Mouse (Mus musculus) MEL (cell line): Measurements from ENCODE around the gene Gsg1l2. TPM values are rescaled to one million over a fixed set of nuclear protein-coding genes. Genes with fewer than 3 reads are reported as not detected.

Experiments
- DNase-seq: peaks from one replicate; pipeline ENCODE4 v3.0.0; 2011; ENCODE audit warnings: low read depth, low spot score
- H3K27ac ChIP-seq: 2 replicates; pipeline ENCODE4 v1.5.1; 2012; ENCODE audit warnings: low read depth, mild to moderate bottlenecking, control low read depth, low read length, moderate library complexity; ENCODE audit not compliant: control insufficient read depth
- H3K27me3 ChIP-seq, 2 experiments: fragments of 150-350 bp in 1 of 2; sonication (generic) in 1 of 2; 2 replicates each; pipeline ENCODE4 v1.6.1; 2012; ENCODE audit warnings: low read length in 2 of 2, mild to moderate bottlenecking in 2 of 2, improper control_type of control experiment in 1 of 2, moderate library complexity in 1 of 2; ENCODE audit not compliant: insufficient read depth in 2 of 2, control insufficient read depth in 1 of 2
- H3K36me3 ChIP-seq, 2 experiments: 2 replicates each; pipeline ENCODE4 v1.6.1; 2012 to 2014; ENCODE audit warnings: low read length in 2 of 2, improper control_type of control experiment in 1 of 2, inconsistent platforms in 1 of 2, mild to moderate bottlenecking in 1 of 2; ENCODE audit not compliant: insufficient read depth in 2 of 2, control insufficient read depth in 1 of 2
- H3K4me1 ChIP-seq, 2 experiments: fragments of 150-350 bp in 1 of 2; sonication (generic) in 1 of 2; 2 replicates each; pipeline ENCODE4 v1.6.1; 2012; ENCODE audit warnings: low read length in 2 of 2, improper control_type of control experiment in 1 of 2, mild to moderate bottlenecking in 1 of 2; ENCODE audit not compliant: insufficient read depth in 2 of 2, control insufficient read depth in 1 of 2
- H3K4me3 ChIP-seq, 2 experiments: fragments of 150-350 bp in 1 of 2; sonication (generic) in 1 of 2; 2 replicates each; pipeline ENCODE4 v1.5.1; 2012; ENCODE audit warnings: low read depth in 2 of 2, low read length in 2 of 2, mild to moderate bottlenecking in 2 of 2, moderate library complexity in 2 of 2, control low read depth in 1 of 2, improper control_type of control experiment in 1 of 2; ENCODE audit not compliant: control insufficient read depth in 1 of 2, insufficient read depth in 1 of 2
- H3K79me2 ChIP-seq: 2 replicates; pipeline ENCODE4 v1.6.1; 2012; ENCODE audit warnings: mild to moderate bottlenecking, low read length, moderate library complexity; ENCODE audit not compliant: control insufficient read depth, poor library complexity, insufficient read depth
- H3K9ac ChIP-seq: 2 replicates; pipeline ENCODE4 v1.6.1; 2012; ENCODE audit warnings: low read depth, mild to moderate bottlenecking, control low read depth, low read length, moderate library complexity; ENCODE audit not compliant: control insufficient read depth, poor library complexity, severe bottlenecking
- H3K9me3 ChIP-seq: fragments of 150-350 bp; sonication (generic); replicated peaks from 2 replicates; pipeline ENCODE4 v1.6.1; 2012; ENCODE audit warnings: mild to moderate bottlenecking, low read length, improper control_type of control experiment, moderate library complexity; ENCODE audit not compliant: insufficient read depth
- BHLHE40 ChIP-seq: IDR thresholded peaks from 2 replicates; pipeline ENCODE4 v1.6.1; 2012; ENCODE audit warnings: low read depth, mild to moderate bottlenecking, inconsistent platforms, low read length, improper control_type of control experiment, borderline replicate concordance
- CHD1 ChIP-seq: IDR thresholded peaks from 2 replicates; pipeline ENCODE4 v1.6.1; 2012; ENCODE audit warnings: low read depth, mild to moderate bottlenecking, inconsistent platforms, low read length, improper control_type of control experiment
- CHD2 ChIP-seq: IDR thresholded peaks from 2 replicates; pipeline ENCODE4 v1.6.1; 2011; ENCODE audit warnings: low read length, improper control_type of control experiment
- E2F4 ChIP-seq: IDR thresholded peaks from 2 replicates; pipeline ENCODE4 v1.6.1; 2011; ENCODE audit warnings: low read depth, low read length, improper control_type of control experiment, borderline replicate concordance
- ELF1 ChIP-seq: IDR thresholded peaks from 2 replicates; pipeline ENCODE4 v1.6.1; 2014; ENCODE audit warnings: low read depth, mild to moderate bottlenecking, inconsistent platforms, low read length, improper control_type of control experiment, moderate library complexity
- EP300 ChIP-seq, 2 experiments: IDR thresholded peaks; 2 replicates each; pipeline ENCODE4 v1.6.1; 2011; ENCODE audit warnings: improper control_type of control experiment in 2 of 2, low read length in 2 of 2, low read depth in 1 of 2, mild to moderate bottlenecking in 1 of 2
- ETS1 ChIP-seq: IDR thresholded peaks from 2 replicates; pipeline ENCODE4 v1.6.1; 2012; ENCODE audit warnings: low read depth, mild to moderate bottlenecking, inconsistent platforms, low read length, improper control_type of control experiment, moderate library complexity
- GABPA ChIP-seq: IDR thresholded peaks from 2 replicates; pipeline ENCODE4 v1.6.1; 2012; ENCODE audit warnings: low read depth, mild to moderate bottlenecking, inconsistent platforms, low read length, improper control_type of control experiment, moderate library complexity
- GATA1 ChIP-seq: IDR thresholded peaks from 2 replicates; pipeline ENCODE4 v1.6.1; 2011; ENCODE audit warnings: low read depth, low read length, improper control_type of control experiment
- HCFC1 ChIP-seq: IDR thresholded peaks from 2 replicates; pipeline ENCODE4 v1.6.1; 2012; ENCODE audit warnings: low read depth, mild to moderate bottlenecking, inconsistent platforms, low read length, improper control_type of control experiment, moderate library complexity
- JUND ChIP-seq: IDR thresholded peaks from 2 replicates; pipeline ENCODE4 v1.6.1; 2011; ENCODE audit warnings: low read depth, mild to moderate bottlenecking, improper control_type of control experiment, low read length
- KAT2A ChIP-seq: conservative IDR thresholded peaks from 2 replicates; pipeline ENCODE4 v1.6.1; 2012; ENCODE audit warnings: low read depth, low read length, improper control_type of control experiment, inconsistent platforms
- MAFK ChIP-seq: IDR thresholded peaks from 2 replicates; pipeline ENCODE4 v1.6.1; 2011; ENCODE audit warnings: low read depth, mild to moderate bottlenecking, low read length, improper control_type of control experiment, borderline replicate concordance
- MAX ChIP-seq: IDR thresholded peaks from 2 replicates; pipeline ENCODE4 v1.6.1; 2011; ENCODE audit warnings: low read length, improper control_type of control experiment
- MAZ ChIP-seq: IDR thresholded peaks from 2 replicates; pipeline ENCODE4 v1.6.1; 2012; ENCODE audit warnings: low read depth, mild to moderate bottlenecking, inconsistent platforms, low read length, improper control_type of control experiment
- MXI1 ChIP-seq: IDR thresholded peaks from 2 replicates; pipeline ENCODE4 v1.6.1; 2011; ENCODE audit warnings: mild to moderate bottlenecking, low read depth, low read length, improper control_type of control experiment
- MYB ChIP-seq: IDR thresholded peaks from 2 replicates; pipeline ENCODE4 v1.6.1; 2011; ENCODE audit warnings: mild to moderate bottlenecking, low read depth, low read length, improper control_type of control experiment
- POLR2A ChIP-seq, 2 experiments: IDR thresholded peaks; 2 replicates each; pipeline ENCODE4 v1.6.1; 2011 to 2012; ENCODE audit warnings: low read length in 2 of 2, mild to moderate bottlenecking in 2 of 2, control low read depth in 1 of 2, improper control_type of control experiment in 1 of 2, low read depth in 1 of 2, moderate library complexity in 1 of 2; ENCODE audit not compliant: control insufficient read depth in 1 of 2, insufficient read depth in 1 of 2, poor library complexity in 1 of 2
- POLR2AphosphoS2 ChIP-seq: IDR thresholded peaks from 2 replicates; pipeline ENCODE4 v1.6.1; 2011; ENCODE audit warnings: low read length, improper control_type of control experiment
- POLR2AphosphoS5 ChIP-seq: IDR thresholded peaks from 2 replicates; pipeline ENCODE4 v1.6.1; 2012; ENCODE audit warnings: low read depth, borderline replicate concordance, mild to moderate bottlenecking, inconsistent platforms, low read length, moderate library complexity, mixed read lengths
- RCOR1 ChIP-seq: IDR thresholded peaks from 2 replicates; pipeline ENCODE4 v1.6.1; 2012; ENCODE audit warnings: low read depth, mild to moderate bottlenecking, inconsistent platforms, low read length, improper control_type of control experiment
- SIN3A ChIP-seq: IDR thresholded peaks from 2 replicates; pipeline ENCODE4 v1.6.1; 2012; ENCODE audit warnings: low read length, improper control_type of control experiment, inconsistent platforms
- SMC3 ChIP-seq: IDR thresholded peaks from 2 replicates; pipeline ENCODE4 v1.6.1; 2011; ENCODE audit warnings: low read depth, low read length, improper control_type of control experiment
- TAL1 ChIP-seq: IDR thresholded peaks from 2 replicates; pipeline ENCODE4 v1.6.1; 2012; ENCODE audit warnings: mild to moderate bottlenecking, inconsistent platforms, low read length, moderate library complexity, mixed read lengths
- TCF12 ChIP-seq: IDR thresholded peaks from 2 replicates; pipeline ENCODE4 v1.6.1; 2014; ENCODE audit warnings: low read depth, mild to moderate bottlenecking, inconsistent platforms, low read length, improper control_type of control experiment, moderate library complexity
- UBTF ChIP-seq: IDR thresholded peaks from 2 replicates; pipeline ENCODE4 v1.6.1; 2012; ENCODE audit warnings: low read depth, mild to moderate bottlenecking, inconsistent platforms, low read length, improper control_type of control experiment, moderate library complexity, borderline replicate concordance; ENCODE audit not compliant: insufficient read depth
- USF2 ChIP-seq, 2 experiments: IDR thresholded peaks; 2 replicates each; pipeline ENCODE4 v1.6.1; 2011 to 2012; ENCODE audit warnings: improper control_type of control experiment in 2 of 2, low read length in 2 of 2, borderline replicate concordance in 1 of 2, inconsistent platforms in 1 of 2, low read depth in 1 of 2, mild to moderate bottlenecking in 1 of 2; ENCODE audit not compliant: insufficient read depth in 1 of 2
- ZC3H11A ChIP-seq: IDR thresholded peaks from 2 replicates; pipeline ENCODE4 v1.6.1; 2012; ENCODE audit warnings: low read depth, mild to moderate bottlenecking, inconsistent platforms, low read length, improper control_type of control experiment
- ZKSCAN1 ChIP-seq: IDR thresholded peaks from 2 replicates; pipeline ENCODE4 v1.6.1; 2012; ENCODE audit warnings: low read depth, mild to moderate bottlenecking, inconsistent platforms, low read length, improper control_type of control experiment, moderate library complexity
- ZNF384 ChIP-seq: IDR thresholded peaks from 2 replicates; pipeline ENCODE4 v1.6.1; 2012; ENCODE audit warnings: low read depth, mild to moderate bottlenecking, inconsistent platforms, low read length, improper control_type of control experiment
- polyA plus RNA-seq, 2 experiments: library from polyadenylated mRNA; stranded (reverse) in 1 of 2; unstranded in 1 of 2; fragments of >175 nt in 1 of 2; fragments of >200 nt in 1 of 2; gene quantifications; 2 replicates each; pipeline versions ENCODE4 v1.2.1 to v1.2.4; 2012; ENCODE audit warnings: low replicate concordance in 2 of 2, low read depth in 1 of 2; ENCODE audit not compliant: insufficient read length in 2 of 2, insufficient read depth in 1 of 2, missing spikeins in 1 of 2
- total RNA-seq: library from RNA; depleted of rRNA; stranded (reverse); fragments of 300-350 nt; gene quantifications from 2 replicates; pipeline ENCODE4 v1.2.3, GENCODE M21; 2012

The Gsg1l2 gene
- total and polyA plus RNA-seq, 3 experiments: not detected

DNA sequence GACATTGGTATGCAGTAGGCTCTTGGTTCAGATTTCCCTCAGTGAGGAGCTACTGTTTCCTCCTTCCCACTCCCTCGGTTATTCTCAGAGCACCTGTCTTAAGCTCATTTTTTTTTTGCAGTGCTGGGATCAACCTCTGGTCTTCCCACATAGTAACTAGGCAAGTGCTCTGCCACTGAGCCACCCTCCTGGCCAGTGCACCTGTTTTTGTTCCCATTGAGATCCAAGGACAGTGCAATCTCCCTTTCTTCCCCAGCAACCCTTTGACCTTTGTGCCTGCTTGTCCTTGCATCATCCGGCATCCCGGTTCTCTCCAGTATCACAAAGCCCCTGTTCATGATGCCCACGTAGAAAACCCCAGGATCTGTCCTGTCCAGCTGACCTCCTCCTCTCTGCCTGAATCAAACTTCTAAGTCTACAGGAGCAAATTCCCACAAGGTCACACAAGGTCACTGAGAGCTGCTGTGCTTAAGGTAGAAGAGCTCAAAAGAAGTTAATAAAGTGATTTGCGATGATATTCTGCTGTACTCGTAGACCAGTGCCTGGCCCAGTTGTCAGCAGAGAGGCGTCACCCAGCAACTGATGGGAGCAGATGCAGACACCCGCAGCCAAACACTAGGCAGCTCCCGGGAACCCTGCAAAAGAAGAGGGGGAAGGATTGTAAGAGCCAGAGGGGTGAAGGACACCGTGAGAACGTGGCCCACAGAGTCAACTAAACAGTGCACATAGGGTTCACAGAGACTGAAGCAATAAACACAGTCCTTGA lies 32.6 kb downstream of the Gsg1l2 start:
- DNase-seq: no peak
- Histone ChIP-seq H3K27me3 (no peaks in the 10 kb centered on the region), H3K9me3 (no peaks in the 10 kb centered on the region), H3K27ac (no peak overlapping the region), H3K4me3 (no peak overlapping the region), H3K36me3 (no peaks in the 10 kb centered on the region), H3K79me2 (no peaks in the 10 kb centered on the region)
- TF ChIP-seq POLR2AphosphoS2: no peak
- no peak for TF ChIP-seq ETS1
- no peak for TF ChIP-seq ELF1
- no peak for TF ChIP-seq TCF12
- TF ChIP-seq RCOR1: no peak
- TF ChIP-seq USF2 (IDR thresholded peaks at IDR 0.05; ENCODE audit: borderline replicate concordance in 1 of 2, insufficient read depth in 1 of 2, low read depth in 1 of 2, low read length in 2 of 2): no peak
- no peak for TF ChIP-seq SMC3
- TF ChIP-seq MAFK: no peak
- no peak for TF ChIP-seq CHD2
- TF ChIP-seq BHLHE40: no peak
- no peak for TF ChIP-seq MXI1
- TF ChIP-seq JUND: no peak
- TF ChIP-seq MAX: no peak
- TF ChIP-seq POLR2AphosphoS5: no peak
- no peak for TF ChIP-seq ZNF384
- no peak for TF ChIP-seq EP300 (IDR thresholded peaks at IDR 0.05; ENCODE audit: low read depth in 1 of 2, low read length in 2 of 2)
- no peak for TF ChIP-seq MAZ
- no peak for TF ChIP-seq TAL1
- TF ChIP-seq, all 39 proteins: peak for 0
- Histone ChIP-seq H3K4me1 (no peaks in the 10 kb centered on the region), H3K9ac (no peak overlapping the region)

GRCm38 (mm10) chr11:67808051-67808450 lies 33.6 kb downstream of the Gsg1l2 start:
- H3K9ac ChIP-seq: no peak overlapping the region
- DNase-seq: no peak
- H3K27me3 ChIP-seq: no peaks in the 10 kb centered on the region
- TF ChIP-seq ZKSCAN1: no peak
- no peak for TF ChIP-seq MXI1
- TF ChIP-seq JUND: no peak
- TF ChIP-seq UBTF: no peak
- TF ChIP-seq GABPA: no peak
- no peak for TF ChIP-seq MYB
- no peak for TF ChIP-seq POLR2AphosphoS5
- no peak for TF ChIP-seq USF2 (IDR thresholded peaks at IDR 0.05; ENCODE audit: borderline replicate concordance in 1 of 2, insufficient read depth in 1 of 2, low read depth in 1 of 2, low read length in 2 of 2)
- no peak for TF ChIP-seq CHD1
- no peak for TF ChIP-seq SIN3A
- TF ChIP-seq KAT2A: no peak
- TF ChIP-seq TAL1: no peak
- no peak for TF ChIP-seq MAX
- no peak for TF ChIP-seq POLR2A (IDR thresholded peaks at IDR 0.05; ENCODE audit: control insufficient read depth in 1 of 2, insufficient read depth in 1 of 2, low read depth in 1 of 2, low read length in 2 of 2, poor library complexity in 1 of 2)
- no peak for TF ChIP-seq ELF1
- TF ChIP-seq HCFC1: no peak
- TF ChIP-seq E2F4: no peak
- no peak for TF ChIP-seq BHLHE40
- no peak for TF ChIP-seq ZC3H11A
- TF ChIP-seq GATA1: no peak
- no peaks in the 10 kb centered on the region for H3K9me3 ChIP-seq
- no peaks in the 10 kb centered on the region for H3K4me1 ChIP-seq
- H3K79me2 ChIP-seq: no peaks in the 10 kb centered on the region
- H3K27ac ChIP-seq: no peak overlapping the region
- no peak overlapping the region for H3K4me3 ChIP-seq
- no peaks in the 10 kb centered on the region for H3K36me3 ChIP-seq
